Mouse (Mus musculus) C3H10T1/2 (cell line): ENCODE measurements around the gene Gprc5a. TPM values are rescaled to one million over a fixed set of nuclear protein-coding genes. Genes with fewer than 3 reads are reported as not detected.

Experiments used
- polyA plus RNA-seq, 2 experiments: library from polyadenylated mRNA; unstranded; fragments of >200 nt; fragmentation: generic; extraction: Trizol; gene quantifications; one replicate each; pipeline ENCODE4 v1.2.1; 2012; ENCODE audit warnings: missing spikeins in 2 of 2

Gene Gprc5a
- polyA plus RNA-seq: 10 to 100 TPM in 1 of 2 experiments, 1 to 10 TPM in 1; 7.9 to 14.1 TPM

DNA sequence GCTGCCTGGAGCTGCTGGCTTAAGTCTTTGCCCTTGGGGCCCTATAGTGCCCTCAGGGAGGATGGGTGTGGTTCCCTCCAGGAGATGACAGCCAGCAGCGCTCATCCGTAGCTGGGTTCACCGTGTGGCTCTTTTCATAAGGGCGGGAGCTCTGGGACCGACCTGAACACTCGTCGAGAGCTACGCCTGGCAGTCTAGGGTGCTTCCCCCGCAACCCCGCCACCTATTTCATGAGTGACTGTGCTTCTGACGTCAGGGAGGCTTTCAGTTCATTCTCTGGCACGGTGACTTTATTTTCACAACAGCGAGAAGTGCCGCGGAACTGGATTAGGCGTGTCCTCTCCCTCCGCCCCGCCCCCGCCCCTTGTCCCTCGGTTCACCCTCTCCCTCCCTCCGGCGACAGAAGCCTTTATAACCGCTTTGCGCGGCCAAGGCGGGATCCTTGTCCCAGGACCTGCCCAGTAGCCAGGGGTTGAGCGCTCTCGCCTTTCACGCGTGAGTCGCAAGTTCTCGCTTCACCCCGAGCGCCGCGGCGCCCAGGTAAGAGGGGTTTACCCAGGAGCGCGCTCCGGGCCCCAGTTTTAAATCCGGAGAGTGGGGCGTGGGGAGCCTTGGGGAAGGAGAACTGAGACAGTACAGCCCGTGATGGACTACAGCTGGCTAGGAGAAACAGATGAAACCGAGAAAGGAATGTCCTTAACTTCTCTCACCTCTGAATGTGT is at the start of gene Gprc5a:
Gprc5a (plus strand) TSS at position 416 of the 722 bp plus-strand sequence.

DNA sequence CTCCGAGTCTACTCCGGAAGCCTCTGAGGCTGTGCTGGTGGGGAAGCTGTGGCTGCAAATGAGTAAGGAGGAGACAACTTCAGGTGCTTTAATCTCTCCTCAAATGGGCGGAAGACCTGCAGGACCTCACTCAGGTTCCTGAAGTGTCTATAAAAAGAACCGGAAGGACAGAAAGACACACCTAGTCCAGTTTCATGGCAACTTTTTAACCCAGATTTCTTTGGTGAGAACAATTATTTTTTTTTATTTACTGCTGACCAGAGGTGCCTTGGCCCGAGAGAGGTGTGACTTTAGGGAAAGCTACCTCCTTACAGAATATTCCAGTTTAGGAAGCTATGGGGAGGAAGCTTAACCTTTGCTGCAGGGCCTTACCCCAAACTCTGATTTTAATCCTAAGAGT is 52.7 kb downstream of the Gprc5a start, which contains the start of gene Gprc5d:
Gprc5d (minus strand) TSS at position 101 of the 400 bp plus-strand sequence.

Other genes with a start within 250 kb of the Gprc5a start
- 1 to 10 TPM in 1 of 2 experiments, under 1 TPM in 1; 0.25 to 5.4 TPM for gene Crebl2, start 235.5 kb upstream of the Gprc5a start, polyA plus RNA-seq
- gene Gpr19, start 167.1 kb upstream of the Gprc5a start, polyA plus RNA-seq: 1 to 10 TPM; 2.3 to 5.1 TPM
- 10 to 100 TPM in 1 of 2 experiments, 1 to 10 TPM in 1; 1.4 to 22.8 TPM for gene Cdkn1b, start 145.2 kb upstream of the Gprc5a start, polyA plus RNA-seq
- gene Apold1, start 83.9 kb upstream of the Gprc5a start, polyA plus RNA-seq: under 1 TPM; 0.02 to 0.07 TPM
- gene Ddx47, start 54.0 kb upstream of the Gprc5a start, polyA plus RNA-seq: 10 to 100 TPM; 38.1 to 65.7 TPM
- not detected for gene Gprc5d, start 52.6 kb downstream of the Gprc5a start, polyA plus RNA-seq
- 1 to 10 TPM; 1.7 to 4.3 TPM for gene Fam234b, start 132.3 kb downstream of the Gprc5a start, polyA plus RNA-seq
- 10 to 100 TPM; 35.1 to 52.3 TPM for gene Hebp1, start 132.4 kb downstream of the Gprc5a start, polyA plus RNA-seq
- gene Gsg1, start 188.7 kb downstream of the Gprc5a start, polyA plus RNA-seq: under 1 TPM in 1 of 2 experiments, not detected in 1; 0.05 TPM
- gene Pbp2, start 244.8 kb downstream of the Gprc5a start, polyA plus RNA-seq: under 1 TPM in 1 of 2 experiments, not detected in 1; 0.04 TPM